Mouse (Mus musculus) lung, postnatal 10 days (tissue): ENCODE measurements around the gene Tmem74b.

Source experiments
- DNase-seq: peaks from one replicate; pipeline ENCODE4 v3.0.0; 2021

Gene Tmem74b

GRCm38 (mm10) chr2:151701231-151702145, at the start of gene Tmem74b:
Gene Tmem74b (plus strand): TSS chr2:151702008.
- no peak for DNase-seq

- no peak for DNase-seq
Observed at GRCm38 (mm10) chr2:151652053-151652452, 49.8 kb upstream of the Tmem74b start.

- DNase-seq = no peak
Observed at GRCm38 (mm10) chr2:151668433-151668832, 33.4 kb upstream of the Tmem74b start, which contains the start of gene Rad21l. Gene Rad21l (minus strand): TSS chr2:151668533.

GRCm38 (mm10) chr2:151670026-151670967, 31.5 kb upstream of the Tmem74b start:
- peak; percentile 22 for DNase-seq

GRCm38 (mm10) chr2:151670968-151671329, 30.9 kb upstream of the Tmem74b start:
- no peak for DNase-seq

GRCm38 (mm10) chr2:151676234-151676633, 25.6 kb upstream of the Tmem74b start:
- DNase-seq = peak; percentile 11

GRCm38 (mm10) chr2:151682357-151682756, 19.5 kb upstream of the Tmem74b start:
- DNase-seq = peak; percentile 28

GRCm38 (mm10) chr2:151682976-151683375, 18.8 kb upstream of the Tmem74b start:
- no peak for DNase-seq

GRCm38 (mm10) chr2:151702146-151702850, 490 bp downstream of the Tmem74b start:
- DNase-seq = peak; percentile 47

GRCm38 (mm10) chr2:151702851-151703190, 1.0 kb downstream of the Tmem74b start:
- no peak for DNase-seq

- peak; percentile 6 for DNase-seq
Observed at GRCm38 (mm10) chr2:151712647-151713046, 10.8 kb downstream of the Tmem74b start.

GRCm38 (mm10) chr2:151715526-151715925, 13.7 kb downstream of the Tmem74b start:
- DNase-seq = no peak

- DNase-seq = peak; percentile 8
Observed at GRCm38 (mm10) chr2:151716318-151717055, 14.7 kb downstream of the Tmem74b start.

- DNase-seq = no peak
Observed at GRCm38 (mm10) chr2:151724094-151724493, 22.3 kb downstream of the Tmem74b start.

- no peak for DNase-seq
Observed at GRCm38 (mm10) chr2:151733151-151733865, 31.5 kb downstream of the Tmem74b start.

GRCm38 (mm10) chr2:151735422-151735821, 33.6 kb downstream of the Tmem74b start:
- no peak for DNase-seq

GRCm38 (mm10) chr2:151738460-151738859, 36.7 kb downstream of the Tmem74b start:
- DNase-seq = no peak

- no peak for DNase-seq
Observed at GRCm38 (mm10) chr2:151739081-151739480, 37.3 kb downstream of the Tmem74b start.

GRCm38 (mm10) chr2:151739505-151739904, 37.7 kb downstream of the Tmem74b start:
- no peak for DNase-seq

- DNase-seq = peak; percentile 91
Observed at GRCm38 (mm10) chr2:151740741-151741526, 39.1 kb downstream of the Tmem74b start.

- no peak for DNase-seq
Observed at GRCm38 (mm10) chr2:151742084-151742483, 40.3 kb downstream of the Tmem74b start.
